In genomic region chr6:47314507-47315334, GRCm38 (mm10) we compare ENCODE assay signal across 7 mouse cellular contexts.
DNase-seq lines count a peak whose midpoint lies in the region; ATAC-seq lines count a peak whose summit lies in the region.

No protein-coding gene starts in this region.

- H3K36me3 ChIP-seq in lung, embryonic 16.5 days (ENCODE audit: control insufficient read depth, insufficient read depth, low read length): no peaks in the 10 kb centered on the region
- H3K36me3 ChIP-seq in forebrain, embryonic 16.5 days (ENCODE audit: control insufficient read depth, insufficient read depth): no peaks in the 10 kb centered on the region

- H3K4me1 ChIP-seq in lung, embryonic 16.5 days (replicated peaks; ENCODE audit: control insufficient read depth, insufficient read depth, low read length): peaks cover 5% of the 10 kb centered on the region; the same call in 1 of the 2 replicates
- H3K4me1 ChIP-seq in forebrain, embryonic 16.5 days (replicated peaks; ENCODE audit: control insufficient read depth, insufficient read depth, low read length): peaks cover 16% of the 10 kb centered on the region

- H3K4me2 ChIP-seq in lung, embryonic 16.5 days (ENCODE audit: low read depth, low read length): peak overlapping the region; percentile 37
- H3K4me2 ChIP-seq in forebrain, embryonic 16.5 days (ENCODE audit: low read length): peak overlapping the region; percentile 43

- H3K27me3 ChIP-seq in lung, embryonic 16.5 days (ENCODE audit: control insufficient read depth, insufficient read depth, low read depth, low read length): no peaks in the 10 kb centered on the region
- H3K27me3 ChIP-seq in forebrain, embryonic 16.5 days (replicated peaks; ENCODE audit: control insufficient read depth, insufficient read depth, low read length): no peaks in the 10 kb centered on the region

- no peaks in the 10 kb centered on the region for H3K9me3 ChIP-seq in lung, embryonic 16.5 days (ENCODE audit: control insufficient read depth, low read length)
- no peaks in the 10 kb centered on the region for H3K9me3 ChIP-seq in forebrain, embryonic 16.5 days (ENCODE audit: control insufficient read depth, low read length)

- peak overlapping the region; percentile 61 for H3K27ac ChIP-seq in lung, embryonic 16.5 days (ENCODE audit: low read length)
- no peak overlapping the region for H3K27ac ChIP-seq in forebrain, embryonic 16.5 days (ENCODE audit: low read length)

- 48% methylated on average over 15 of the region's 15 CpGs for WGBS in lung, embryonic 16.5 days
- 53% methylated on average over 15 of the region's 15 CpGs for WGBS in forebrain, embryonic 16.5 days

- peak overlapping the region; percentile 25 for H3K4me3 ChIP-seq in lung, embryonic 16.5 days (ENCODE audit: low read length)
- peak overlapping the region; percentile 14; the same call in 1 of the 2 replicates for H3K4me3 ChIP-seq in forebrain, embryonic 16.5 days (replicated peaks; ENCODE audit: low read length)

- ATAC-seq in lung, embryonic 16.5 days (ENCODE audit: low read depth): peak; percentile 15
- peak; percentile 23; the same call in 1 of the 2 replicates for ATAC-seq in forebrain, embryonic 16.5 days

- no peak for DNase-seq in lung, adult 18-20 months
- peak; percentile 84 for DNase-seq in brain, adult 2 months (ENCODE audit: low read depth, low spot score)
- DNase-seq in kidney, postnatal 36 days: peak; percentile 22 to 24
- DNase-seq in naive thymus-derived CD4-positive, alpha-beta T cell, adult 2 months (ENCODE audit: low read depth): peak; percentile 75
- DNase-seq in urinary bladder, adult 2 months (ENCODE audit: low spot score): no peak

- no peak overlapping the region for H3K9ac ChIP-seq in lung, embryonic 16.5 days (ENCODE audit: low read length)
- peak overlapping the region; percentile 28; the same call in 1 of the 2 replicates for H3K9ac ChIP-seq in forebrain, embryonic 16.5 days (replicated peaks; ENCODE audit: low read depth, low read length)

Comparison
In these comparisons a context has a peak if more than half of its experiments do, and no peak if none do; other contexts are left out.
1. DNase-seq: peak in brain, adult 2 months (single experiment), kidney, postnatal 36 days (2 of 2) and naive thymus-derived CD4-positive, alpha-beta T cell, adult 2 months (single experiment); none in lung, adult 18-20 months (0 of 2) and urinary bladder, adult 2 months (single experiment).